Mouse (Mus musculus) kidney, embryonic 15.5 days (tissue): ENCODE measurements around the gene Golga2. TPM values are rescaled to one million over a fixed set of nuclear protein-coding genes. Genes with fewer than 3 reads are reported as not detected.

Source experiments
- ATAC-seq: fragments of 200-750 bp; cut with Nextera tagmentation; replicated peaks from 2 replicates; pipeline ENCODE4 v1.8.0; 2017; ENCODE audit warnings: moderate TSS enrichment; ENCODE audit not compliant: low FRiP score
- H3K27ac ChIP-seq: fragments of 300-500 bp; sonication (generic); 2 replicates; pipeline ENCODE4 v1.5.1; 2015; ENCODE audit warnings: mild to moderate bottlenecking, inconsistent platforms
- H3K27me3 ChIP-seq: fragments of 300-500 bp; sonication (generic); 2 replicates; pipeline ENCODE4 v1.6.1; 2015; ENCODE audit warnings: inconsistent platforms
- H3K36me3 ChIP-seq: fragments of 300-500 bp; sonication (generic); 2 replicates; pipeline ENCODE4 v1.6.1; 2015; ENCODE audit warnings: inconsistent platforms
- H3K4me1 ChIP-seq: fragments of 300-500 bp; sonication (generic); 2 replicates; pipeline ENCODE4 v1.6.1; 2015; ENCODE audit warnings: inconsistent platforms
- H3K4me2 ChIP-seq: fragments of 300-500 bp; sonication (generic); 2 replicates; pipeline ENCODE4 v1.6.1; 2015; ENCODE audit warnings: moderate library complexity, mild to moderate bottlenecking, inconsistent platforms
- H3K4me3 ChIP-seq: fragments of 300-500 bp; sonication (generic); replicated peaks from 2 replicates; pipeline ENCODE4 v1.5.1; 2015; ENCODE audit warnings: mild to moderate bottlenecking, inconsistent platforms
- H3K9ac ChIP-seq: fragments of 300-500 bp; sonication (generic); 2 replicates; pipeline ENCODE4 v1.6.1; 2015; ENCODE audit warnings: mild to moderate bottlenecking, inconsistent platforms
- H3K9me3 ChIP-seq: fragments of 300-500 bp; sonication (generic); replicated peaks from 2 replicates; pipeline ENCODE4 v1.6.1; 2016; ENCODE audit warnings: inconsistent platforms
- WGBS: fragments of 180-500 bp; shearing (Covaris S2); methylation state at CpG from one replicate; pipeline ENCODE4 v1.1.7; 2015; ENCODE audit warnings: mixed read lengths; 5-methylcytosine and 5-hydroxymethylcytosine counted together
- polyA plus RNA-seq: library from polyadenylated mRNA; unstranded; fragments of >200 nt; fragmentation: Nextera tagmentation; extraction: Ambion mirVana; gene quantifications from 2 replicates; pipeline ENCODE4 v1.2.1, GENCODE M21; 2015

Golga2 gene
- 23.0 and 27.3 TPM in 2 replicates for polyA plus RNA-seq

- peak within 1 kb of the TSS; percentile 83 for H3K27ac ChIP-seq
- peak within 1 kb of the TSS; percentile 86 for H3K9ac ChIP-seq
- peaks cover 21% of the 10 kb centered on the region for H3K4me1 ChIP-seq
- H3K4me3 ChIP-seq = peak within 1 kb of the TSS; percentile 82
- WGBS = 1% methylated on average over 23 of the region's 23 CpGs
- H3K36me3 ChIP-seq = peaks cover 48% of the 10 kb centered on the region
- ATAC-seq = peak; percentile 11
- H3K27me3 ChIP-seq = no peaks in the 10 kb centered on the region
- no peaks in the 10 kb centered on the region for H3K9me3 ChIP-seq
- H3K4me2 ChIP-seq = peak within 1 kb of the TSS; percentile 84
Measured at GRCm38 (mm10) chr2:32287334-32287840, at the start of gene Golga2. Gene Golga2 (plus strand): TSS chr2:32287384.

DNA sequence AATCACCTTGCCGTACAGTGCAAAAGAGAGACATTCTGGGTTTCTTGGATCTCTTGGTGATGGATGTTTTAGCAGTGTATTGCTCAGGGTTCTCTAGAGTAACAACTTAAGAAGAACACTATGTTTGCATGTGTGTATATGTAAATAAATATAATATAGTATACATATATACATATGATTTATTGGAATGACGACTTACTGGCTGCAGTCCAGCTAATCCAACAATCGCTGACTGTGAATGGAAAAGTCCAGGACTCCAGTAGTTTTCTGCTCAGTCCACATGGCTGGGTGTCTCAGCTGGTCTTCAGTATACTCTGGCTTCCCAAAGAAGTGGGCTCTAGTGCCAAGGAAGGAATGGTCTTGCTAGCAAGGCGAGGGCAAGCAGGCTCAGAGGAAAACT is 49.6 kb upstream of the Golga2 start:
- peak overlapping the region; percentile 81 for H3K9ac ChIP-seq
- peaks cover 29% of the 10 kb centered on the region for H3K4me1 ChIP-seq
- H3K27ac ChIP-seq = peak overlapping the region; percentile 95
- H3K4me2 ChIP-seq = peak overlapping the region; percentile 85
- no peaks in the 10 kb centered on the region for H3K27me3 ChIP-seq
- ATAC-seq = no peak
- H3K9me3 ChIP-seq = no peaks in the 10 kb centered on the region
- WGBS = 33% methylated on average over 4 of the region's 4 CpGs
- peak overlapping the region; percentile 76 for H3K4me3 ChIP-seq
- H3K36me3 ChIP-seq = peaks cover 47% of the 10 kb centered on the region

GRCm38 (mm10) chr2:32238708-32239435 is 48.3 kb upstream of the Golga2 start:
- no peak for ATAC-seq
- H3K36me3 ChIP-seq = peaks cover 44% of the 10 kb centered on the region
- no peak overlapping the region for H3K4me2 ChIP-seq
- WGBS = 91% methylated on average over 9 of the region's 9 CpGs
- no peak overlapping the region for H3K9ac ChIP-seq
- H3K27ac ChIP-seq = no peak overlapping the region
- H3K4me1 ChIP-seq = peaks cover 28% of the 10 kb centered on the region
- H3K4me3 ChIP-seq = no peak overlapping the region
- no peaks in the 10 kb centered on the region for H3K27me3 ChIP-seq
- no peaks in the 10 kb centered on the region for H3K9me3 ChIP-seq

DNA sequence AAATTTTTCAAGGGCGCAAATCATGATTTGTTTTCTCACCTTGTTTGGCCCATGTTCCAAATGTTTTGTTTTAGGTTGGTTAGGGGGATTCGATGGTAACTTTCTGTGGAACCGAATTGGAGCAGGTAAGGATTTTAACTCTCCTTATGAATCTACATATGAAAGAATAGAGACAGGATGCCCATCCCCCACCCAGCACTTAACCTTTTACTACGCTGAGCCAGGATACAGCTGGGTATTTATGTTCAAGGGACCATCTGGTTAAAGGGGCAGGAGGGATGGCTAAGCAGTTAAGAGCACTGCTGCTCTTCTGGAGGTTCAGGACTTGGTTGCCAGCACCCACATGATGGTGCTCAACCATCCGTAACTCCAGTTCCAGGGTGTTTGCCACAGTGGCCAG is 46.6 kb upstream of the Golga2 start:
- Histone ChIP-seq H3K9ac (no peak overlapping the region), H3K27ac (no peak overlapping the region), H3K27me3 (no peaks in the 10 kb centered on the region), H3K36me3 (peaks cover 50% of the 10 kb centered on the region), H3K4me1 (peaks cover 12% of the 10 kb centered on the region), H3K4me3 (no peak overlapping the region), H3K4me2 (no peak overlapping the region), H3K9me3 (no peaks in the 10 kb centered on the region)
- WGBS = 80% methylated on average over 5 of the region's 5 CpGs
- ATAC-seq = no peak

- Histone ChIP-seq H3K27ac (no peak overlapping the region), H3K4me1 (peaks cover 2% of the 10 kb centered on the region; the same call in 1 of the 2 replicates), H3K4me2 (no peak overlapping the region), H3K27me3 (no peaks in the 10 kb centered on the region), H3K4me3 (no peak overlapping the region), H3K9ac (no peak overlapping the region), H3K9me3 (no peaks in the 10 kb centered on the region), H3K36me3 (peaks cover 73% of the 10 kb centered on the region)
- WGBS = 73% methylated on average over 4 of the region's 4 CpGs
- no peak for ATAC-seq
Measured at GRCm38 (mm10) chr2:32242986-32243385, 44.2 kb upstream of the Golga2 start.

DNA sequence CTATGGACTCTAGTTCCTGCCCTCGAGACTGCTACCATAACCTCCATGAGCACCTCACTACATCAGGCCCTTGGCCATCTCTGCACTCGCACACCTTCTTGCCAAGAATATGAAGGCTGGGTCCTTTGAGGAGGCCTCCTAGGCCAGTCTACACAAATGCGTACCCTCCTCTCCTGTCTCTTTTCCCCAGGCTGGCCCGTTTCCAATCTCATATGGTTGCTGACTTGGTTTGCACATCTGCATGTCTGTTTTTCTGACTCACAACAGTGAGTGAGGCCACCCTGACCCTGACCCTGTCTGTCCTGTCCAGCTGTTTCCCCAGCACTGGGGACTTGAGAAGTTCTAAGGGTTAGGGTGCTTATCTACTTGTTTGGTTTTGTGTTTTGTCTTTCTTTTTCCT is 40.4 kb upstream of the Golga2 start:
- Histone ChIP-seq H3K4me2 (no peak overlapping the region), H3K36me3 (peaks cover 92% of the 10 kb centered on the region)
- 82% methylated on average over 4 of the region's 4 CpGs for WGBS

GRCm38 (mm10) chr2:32248377-32249361 is 38.5 kb upstream of the Golga2 start:
- WGBS = 73% methylated on average over 10 of the region's 10 CpGs
- no peak overlapping the region for H3K27ac ChIP-seq
- ATAC-seq = no peak

More for the DNA sequence above, 40.4 kb upstream of the Golga2 start:
- H3K4me3 ChIP-seq = no peak overlapping the region
- no peak for ATAC-seq
- H3K4me1 ChIP-seq = no peaks in the 10 kb centered on the region
- no peak overlapping the region for H3K9ac ChIP-seq
- H3K9me3 ChIP-seq = no peaks in the 10 kb centered on the region
- no peak overlapping the region for H3K27ac ChIP-seq
- H3K27me3 ChIP-seq = no peaks in the 10 kb centered on the region

DNA sequence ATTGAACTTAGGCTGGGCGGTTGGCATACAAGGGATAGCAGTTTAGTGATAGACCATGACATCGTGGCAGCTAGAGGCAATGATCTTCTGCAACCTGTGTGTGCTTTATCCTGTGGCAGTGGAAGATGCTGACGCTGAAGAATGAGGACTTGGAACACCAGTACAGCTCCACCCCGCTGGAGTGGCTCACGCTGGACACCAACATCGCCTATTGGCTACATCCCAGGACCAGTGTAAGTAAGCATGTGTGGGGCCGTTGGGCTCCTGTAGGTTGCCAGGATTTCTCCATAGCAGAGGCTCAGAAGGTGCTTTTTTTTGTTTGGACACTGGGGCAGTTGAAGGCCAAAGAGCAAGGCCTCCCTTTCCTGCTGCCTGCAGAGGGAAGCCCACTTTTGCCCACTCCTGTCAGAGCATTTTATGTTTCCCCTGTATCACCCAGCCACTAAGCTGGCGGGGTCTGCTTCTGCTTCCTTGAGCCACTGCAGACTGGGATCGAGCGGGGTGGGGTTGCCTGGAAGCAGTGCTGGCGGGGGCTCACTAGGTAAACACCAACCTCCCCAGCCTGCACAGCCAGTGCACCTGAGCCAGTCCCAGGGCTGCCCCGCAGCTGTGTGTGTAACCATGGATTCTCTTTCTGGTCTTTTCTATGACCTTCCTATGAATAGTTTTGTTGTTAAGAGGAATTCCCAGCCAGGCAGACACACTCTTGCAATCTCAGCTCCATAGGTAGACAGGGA is 35.2 kb upstream of the Golga2 start:
- H3K9ac ChIP-seq = no peak overlapping the region
- no peak overlapping the region for H3K4me3 ChIP-seq
- H3K27me3 ChIP-seq = no peaks in the 10 kb centered on the region
- 89% methylated on average over 12 of the region's 12 CpGs for WGBS
- no peak overlapping the region for H3K4me2 ChIP-seq
- ATAC-seq = no peak
- peaks cover 93% of the 10 kb centered on the region for H3K36me3 ChIP-seq
- H3K27ac ChIP-seq = no peak overlapping the region
- H3K9me3 ChIP-seq = no peaks in the 10 kb centered on the region
- no peaks in the 10 kb centered on the region for H3K4me1 ChIP-seq

More at GRCm38 (mm10) chr2:32248377-32249361, 38.5 kb upstream of the Golga2 start:
- Histone ChIP-seq H3K4me3 (no peak overlapping the region), H3K4me2 (no peak overlapping the region), H3K4me1 (no peaks in the 10 kb centered on the region), H3K9me3 (no peaks in the 10 kb centered on the region), H3K9ac (no peak overlapping the region), H3K36me3 (peaks cover 98% of the 10 kb centered on the region), H3K27me3 (no peaks in the 10 kb centered on the region)

DNA sequence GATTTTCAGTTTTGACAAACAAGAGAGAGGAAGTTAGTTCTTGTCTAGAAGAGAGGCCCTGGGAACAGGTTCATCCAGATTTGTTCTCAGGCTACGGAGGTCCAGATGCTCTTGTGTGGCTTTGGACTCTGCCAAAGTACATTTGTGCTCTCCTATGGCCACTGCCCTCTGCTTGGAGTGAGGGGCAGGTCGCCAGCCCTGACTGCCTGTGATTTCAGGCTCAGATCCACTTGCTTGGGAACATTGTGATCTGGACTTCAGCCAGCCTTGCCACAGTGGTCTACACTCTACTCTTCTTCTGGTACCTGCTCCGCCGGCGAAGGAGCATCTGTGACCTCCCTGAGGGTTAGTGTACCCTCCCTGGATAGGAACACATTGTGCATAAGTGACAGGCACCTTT is 34.5 kb upstream of the Golga2 start:
- no peak for ATAC-seq
- 93% methylated on average over 5 of the region's 5 CpGs for WGBS
- H3K9me3 ChIP-seq = no peaks in the 10 kb centered on the region
- no peaks in the 10 kb centered on the region for H3K4me1 ChIP-seq
- H3K4me3 ChIP-seq = no peak overlapping the region
- peaks cover 94% of the 10 kb centered on the region for H3K36me3 ChIP-seq
- no peak overlapping the region for H3K4me2 ChIP-seq
- H3K27ac ChIP-seq = no peak overlapping the region
- H3K27me3 ChIP-seq = no peaks in the 10 kb centered on the region
- H3K9ac ChIP-seq = no peak overlapping the region

GRCm38 (mm10) chr2:32253352-32253751 is 33.8 kb upstream of the Golga2 start:
- Histone ChIP-seq H3K36me3 (peaks cover 94% of the 10 kb centered on the region), H3K9ac (no peak overlapping the region), H3K4me3 (no peak overlapping the region), H3K27me3 (no peaks in the 10 kb centered on the region), H3K4me1 (peaks cover 1% of the 10 kb centered on the region), H3K9me3 (no peaks in the 10 kb centered on the region), H3K4me2 (no peak overlapping the region), H3K27ac (no peak overlapping the region)
- WGBS = 75% methylated on average over 1 of the region's 1 CpGs
- ATAC-seq = no peak

DNA sequence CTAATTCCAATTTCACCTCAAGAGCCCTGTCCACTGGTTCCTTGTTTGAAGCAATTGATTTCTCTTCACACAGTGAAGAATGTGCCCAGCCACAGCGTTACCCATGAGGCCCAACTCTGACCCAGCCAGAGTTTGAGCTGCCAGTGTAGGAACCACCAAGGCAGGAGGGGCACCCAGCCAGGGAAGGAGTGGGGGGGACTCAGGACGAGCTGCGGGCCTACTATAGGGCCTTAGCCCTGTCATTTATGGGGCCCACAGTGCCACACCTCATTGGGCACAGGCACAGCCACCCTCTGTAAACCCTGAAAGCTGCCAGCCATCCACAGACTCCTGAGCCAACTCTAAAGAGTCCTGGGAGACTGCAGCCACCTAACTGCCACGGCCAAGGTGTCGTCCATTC is 32.6 kb upstream of the Golga2 start:
- no peak overlapping the region for H3K9ac ChIP-seq
- H3K9me3 ChIP-seq = no peaks in the 10 kb centered on the region
- peaks cover 86% of the 10 kb centered on the region for H3K36me3 ChIP-seq
- no peak overlapping the region for H3K4me3 ChIP-seq
- WGBS = 83% methylated on average over 5 of the region's 5 CpGs
- no peak for ATAC-seq
- no peaks in the 10 kb centered on the region for H3K27me3 ChIP-seq
- no peak overlapping the region for H3K4me2 ChIP-seq
- peaks cover 11% of the 10 kb centered on the region for H3K4me1 ChIP-seq
- H3K27ac ChIP-seq = no peak overlapping the region
